Mouse (Mus musculus) ES-E14 (cell line): ENCODE data around the gene Bicra. TPM values are rescaled to one million over a fixed set of nuclear protein-coding genes. Genes with fewer than 3 reads are reported as not detected.

Experiments used
- DNase-seq: peaks from one replicate; pipeline ENCODE4 v3.0.0-alpha.2; 2013; ENCODE audit warnings: low read depth, low spot score
- H3K27ac ChIP-seq: 2 replicates; pipeline ENCODE4 v1.5.1; 2012; ENCODE audit warnings: low read depth, mild to moderate bottlenecking, low read length, moderate library complexity, mixed read lengths; ENCODE audit not compliant: poor library complexity, insufficient read depth, severe bottlenecking
- H3K36me3 ChIP-seq: 2 replicates; pipeline ENCODE4 v1.6.1; 2012; ENCODE audit warnings: mild to moderate bottlenecking, low read length, moderate library complexity, mixed read lengths; ENCODE audit not compliant: control insufficient read depth, poor library complexity, insufficient read depth, severe bottlenecking
- H3K4me1 ChIP-seq, 2 experiments: fragments of 150-350 bp in 1 of 2; sonication (generic) in 1 of 2; 2 replicates each; pipeline ENCODE4 v1.6.1; 2012; ENCODE audit warnings: low read length in 2 of 2, mild to moderate bottlenecking in 1 of 2, mixed read lengths in 1 of 2; ENCODE audit not compliant: control insufficient read depth in 2 of 2, insufficient read depth in 2 of 2, poor library complexity in 1 of 2
- H3K4me3 ChIP-seq, 2 experiments: fragments of 150-350 bp in 1 of 2; sonication (generic) in 1 of 2; 2 replicates each; pipeline ENCODE4 v1.5.1; 2012; ENCODE audit warnings: low read length in 2 of 2, low read depth in 1 of 2, mild to moderate bottlenecking in 1 of 2, mixed read lengths in 1 of 2; ENCODE audit not compliant: insufficient read depth in 1 of 2, poor library complexity in 1 of 2, severe bottlenecking in 1 of 2
- H3K9ac ChIP-seq: 2 replicates; pipeline ENCODE4 v1.6.1; 2012; ENCODE audit warnings: low read depth, mild to moderate bottlenecking, low read length, mixed read lengths; ENCODE audit not compliant: poor library complexity, insufficient read depth, severe bottlenecking
- H3K9me3 ChIP-seq: fragments of 150-350 bp; sonication (generic); 2 replicates; pipeline ENCODE4 v1.6.1; 2012; ENCODE audit warnings: low read depth, mild to moderate bottlenecking, low read length; ENCODE audit not compliant: control insufficient read depth, insufficient read depth
- CHD2 ChIP-seq: IDR thresholded peaks from 2 replicates; pipeline ENCODE4 v1.6.1; 2014; ENCODE audit warnings: mild to moderate bottlenecking, low read depth, low read length, inconsistent platforms
- HCFC1 ChIP-seq: IDR thresholded peaks from 2 replicates; pipeline ENCODE4 v1.6.1; 2012; ENCODE audit warnings: low read length, inconsistent platforms, borderline replicate concordance; ENCODE audit not compliant: insufficient read depth
- MAFK ChIP-seq: IDR thresholded peaks from 2 replicates; pipeline ENCODE4 v1.6.1; 2014; ENCODE audit warnings: mild to moderate bottlenecking, low read depth, low read length, inconsistent platforms; ENCODE audit not compliant: insufficient read depth
- ZC3H11A ChIP-seq: IDR thresholded peaks from 2 replicates; pipeline ENCODE4 v1.6.1; 2012; ENCODE audit warnings: low read depth, mild to moderate bottlenecking, inconsistent platforms, low read length, borderline replicate concordance
- ZNF384 ChIP-seq: IDR thresholded peaks from 2 replicates; pipeline ENCODE4 v1.6.1; 2012; ENCODE audit warnings: low read depth, low read length, inconsistent platforms
- in situ Hi-C, 2 experiments: fragments of 600-800 bp; cut with MboI; formaldehyde crosslinking; loops; one replicate each; pipeline ENCODE4 v1.15.1; 2025; ENCODE audit warnings: low sequenced_read_pairs in 2 of 2, inconsistent platforms in 1 of 2; ENCODE audit not compliant: unreplicated experiment in 2 of 2
- total RNA-seq: library from RNA; depleted of rRNA; stranded (reverse); fragments of 300-350 nt; gene quantifications from 2 replicates; pipeline ENCODE4 v1.2.3, GENCODE M21; 2012

The Bicra gene
- total RNA-seq, 1 experiment, result 3.6 TPM

DNA sequence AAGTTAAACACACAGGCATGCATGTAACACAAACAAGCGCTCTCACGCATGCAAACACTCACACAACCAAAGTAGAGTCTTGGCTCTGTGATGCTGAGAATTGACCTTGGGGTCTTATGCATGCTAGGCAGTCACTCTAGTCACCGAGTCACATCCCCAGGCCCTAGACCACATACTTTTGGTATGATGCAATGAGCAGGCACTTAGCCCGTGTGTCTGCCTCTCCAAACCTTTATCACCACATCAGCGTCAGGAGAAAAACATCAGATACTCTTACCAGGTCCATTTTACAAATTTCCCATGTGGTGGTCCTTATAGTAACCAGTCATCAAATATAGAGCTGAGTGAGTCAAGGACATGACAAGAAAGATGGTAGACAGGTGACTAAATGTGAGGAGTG, 37.1 kb downstream of the Bicra start:
- no peak for TF ChIP-seq CHD2
- no peak for TF ChIP-seq ZC3H11A
- no peak for TF ChIP-seq ZNF384
- TF ChIP-seq HCFC1, result no peak
- TF ChIP-seq MAFK, result no peak
- Histone ChIP-seq H3K4me1 (peaks cover 0 to 19% of the 10 kb centered on the region in 2 experiments; a peak in 1 of 4 replicates), H3K27ac (no peak overlapping the region), H3K4me3 (no peak overlapping the region), H3K9me3 (no peaks in the 10 kb centered on the region), H3K36me3 (no peaks in the 10 kb centered on the region; the same call in 1 of the 2 replicates), H3K9ac (no peak overlapping the region)
- DNase-seq, result no peak
- in situ Hi-C loops, result no loop called here

DNA sequence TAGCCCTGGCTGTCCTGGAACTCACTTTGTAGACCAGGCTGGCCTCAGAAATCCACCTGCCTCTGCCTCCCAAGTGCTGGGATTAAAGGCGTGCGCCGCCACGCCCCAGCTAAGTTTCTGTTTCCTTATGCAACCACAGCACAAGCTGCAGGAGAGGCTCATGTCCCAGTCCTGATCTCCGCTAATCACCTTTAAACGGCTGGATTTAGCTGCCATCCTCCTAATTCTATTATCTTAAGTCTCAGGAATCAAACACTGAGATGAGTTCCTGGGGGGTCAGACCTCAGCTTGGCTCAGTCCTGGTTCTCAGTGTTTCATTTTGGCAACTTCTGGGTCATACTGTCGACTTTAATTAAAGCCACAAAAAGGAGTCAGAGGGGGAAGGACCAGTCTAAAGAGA, 38.1 kb downstream of the Bicra start:
- no peak for DNase-seq
- H3K9ac ChIP-seq, result no peak overlapping the region
- no peaks in the 10 kb centered on the region for H3K9me3 ChIP-seq
- no peak overlapping the region for H3K4me3 ChIP-seq
- no peaks in the 10 kb centered on the region; the same call in 1 of the 2 replicates for H3K36me3 ChIP-seq
- TF ChIP-seq ZC3H11A (no peak), MAFK (no peak), ZNF384 (no peak)
- in situ Hi-C loops, result no loop called here
- H3K4me1 ChIP-seq, result peaks cover 0 to 25% of the 10 kb centered on the region in 2 experiments; a peak in 2 of 4 replicates
- no peak overlapping the region for H3K27ac ChIP-seq

DNA sequence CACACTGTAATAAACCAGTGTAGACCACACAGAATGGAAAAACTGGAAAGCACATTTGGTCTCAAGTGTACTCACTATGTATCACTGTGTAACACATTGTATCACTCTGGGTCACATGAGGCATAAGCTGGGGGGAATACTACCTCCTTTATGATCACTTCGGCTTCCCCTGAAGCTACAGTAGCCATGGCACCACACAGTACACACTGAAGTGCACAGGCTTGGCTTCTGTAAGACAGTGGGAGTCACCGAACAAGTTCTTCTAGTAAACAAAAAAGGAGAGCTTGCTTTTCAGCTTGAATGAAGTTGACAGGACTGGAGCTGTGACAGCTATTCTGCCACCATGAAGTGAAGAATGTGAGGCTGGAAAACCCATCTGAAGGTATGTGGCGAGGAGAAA, 42.7 kb downstream of the Bicra start:
- Histone ChIP-seq H3K4me1 (peaks cover 0 to 16% of the 10 kb centered on the region in 2 experiments; a peak in 2 of 4 replicates), H3K9ac (no peak overlapping the region), H3K36me3 (no peaks in the 10 kb centered on the region), H3K27ac (peak overlapping the region; percentile 48; the same call in 1 of the 2 replicates), H3K4me3 (no peak overlapping the region), H3K9me3 (no peaks in the 10 kb centered on the region)
- DNase-seq, result no peak
- TF ChIP-seq ZNF384 (no peak), MAFK (no peak), HCFC1 (no peak), CHD2 (no peak), ZC3H11A (no peak)
- in situ Hi-C loops, result no loop called here

DNA sequence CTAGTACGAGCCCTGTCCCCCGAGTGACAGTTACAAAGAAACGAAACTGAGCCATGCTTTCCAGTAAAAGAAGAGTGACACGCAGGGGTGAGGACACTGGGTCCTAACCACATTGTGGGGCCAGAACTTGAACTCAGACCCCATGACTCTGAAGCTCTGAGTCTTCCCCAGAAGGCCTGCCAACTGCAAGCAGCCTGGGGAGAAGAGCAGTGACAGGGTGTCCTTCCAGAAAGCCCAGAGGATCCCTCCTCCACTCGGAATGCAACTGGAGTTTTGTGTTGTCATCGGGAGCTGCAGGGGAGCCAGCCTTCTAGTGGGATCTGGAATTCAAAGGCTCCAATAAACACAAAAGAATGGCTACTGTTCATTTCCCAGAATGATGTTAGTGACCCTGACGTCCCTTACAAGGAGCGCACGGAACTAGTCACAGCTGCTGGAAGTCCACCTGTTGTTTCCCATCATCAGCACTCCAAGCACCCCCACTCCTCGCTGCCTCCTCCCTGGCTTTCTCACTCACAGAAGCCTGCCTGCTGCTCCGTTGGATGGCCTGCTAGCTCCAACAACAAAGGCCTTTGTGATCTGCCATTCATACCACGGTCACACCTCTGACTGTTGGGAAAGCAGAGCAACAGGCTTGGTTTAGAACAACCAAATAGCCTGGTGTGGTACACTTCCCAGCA, 43.4 kb downstream of the Bicra start:
- H3K9me3 ChIP-seq, result no peaks in the 10 kb centered on the region
- TF ChIP-seq ZNF384 (no peak), CHD2 (no peak)
- in situ Hi-C loops, result no loop called here
- H3K9ac ChIP-seq, result no peak overlapping the region
- H3K36me3 ChIP-seq, result no peaks in the 10 kb centered on the region
- H3K4me3 ChIP-seq, result no peak overlapping the region
- peaks cover 0 to 14% of the 10 kb centered on the region in 2 experiments; a peak in 2 of 4 replicates for H3K4me1 ChIP-seq
- H3K27ac ChIP-seq, result peak overlapping the region; percentile 48; the same call in 1 of the 2 replicates
- peak; percentile 51 for DNase-seq

DNA sequence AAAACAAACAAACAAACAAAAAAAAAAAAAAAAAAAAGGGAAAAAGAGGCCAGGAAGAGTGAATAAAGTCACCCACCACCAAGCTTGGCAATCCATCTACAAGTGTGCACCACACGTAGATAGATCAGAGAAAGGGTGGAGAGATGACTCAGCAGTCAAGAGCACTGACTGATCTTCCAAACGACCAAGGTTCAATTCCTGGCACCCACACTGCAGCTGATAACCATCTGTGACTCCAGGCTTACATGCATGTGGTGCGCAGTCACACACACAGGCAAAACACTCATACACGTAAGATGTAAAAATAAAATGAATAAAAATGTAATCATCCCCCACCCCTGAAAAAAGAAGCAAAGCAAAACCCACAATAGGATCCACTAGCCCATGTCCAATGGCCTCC, 44.7 kb downstream of the Bicra start:
- H3K4me3 ChIP-seq, result no peak overlapping the region
- no peak overlapping the region for H3K9ac ChIP-seq
- DNase-seq, result no peak
- H3K36me3 ChIP-seq, result no peaks in the 10 kb centered on the region
- in situ Hi-C loops, result no loop called here
- H3K9me3 ChIP-seq, result no peaks in the 10 kb centered on the region
- no peak for TF ChIP-seq HCFC1
- TF ChIP-seq ZC3H11A, result no peak
- TF ChIP-seq MAFK, result no peak
- TF ChIP-seq ZNF384, result no peak
- no peak for TF ChIP-seq CHD2
- H3K27ac ChIP-seq, result no peak overlapping the region
- peaks cover 0 to 14% of the 10 kb centered on the region in 2 experiments; a peak in 2 of 4 replicates for H3K4me1 ChIP-seq
